Mouse (Mus musculus) adrenal gland, adult 2 months (tissue): ENCODE data around the gene Gm43518. TPM values are rescaled to one million over a fixed set of nuclear protein-coding genes. Genes with fewer than 3 reads are reported as not detected.

ENCODE experiments used
- DNase-seq: peaks from one replicate; pipeline ENCODE4 v3.0.0; 2021
- polyA plus RNA-seq: library from polyadenylated mRNA; depleted of rRNA; stranded (reverse); fragments of >200 nt; gene quantifications from 2 replicates; pipeline ENCODE4 v1.2.3, GENCODE M21; 2012; rRNA removed
- total RNA-seq, 2 experiments: library from RNA; stranded (reverse); gene quantifications; 2 replicates each; pipeline ENCODE4 v1.2.3; 2021

The Gm43518 gene
- total and polyA plus RNA-seq, 3 experiments: 1.9 to 2.0 TPM; not detected in 1

GRCm38 (mm10) chr5:123979221-123979979, 52.2 kb downstream of the Gm43518 start:
- DNase-seq: no peak

- no peak for DNase-seq
Measured at GRCm38 (mm10) chr5:123979980-123980369, 52.8 kb downstream of the Gm43518 start.

- no peak for DNase-seq
Measured at GRCm38 (mm10) chr5:123980521-123981249, 53.5 kb downstream of the Gm43518 start.

- no peak for DNase-seq
Measured at GRCm38 (mm10) chr5:123981250-123981554, 54.0 kb downstream of the Gm43518 start.

GRCm38 (mm10) chr5:123982838-123983237, 55.6 kb downstream of the Gm43518 start:
- no peak for DNase-seq

- DNase-seq: no peak
Measured at GRCm38 (mm10) chr5:123985434-123985833, 58.2 kb downstream of the Gm43518 start.

DNA sequence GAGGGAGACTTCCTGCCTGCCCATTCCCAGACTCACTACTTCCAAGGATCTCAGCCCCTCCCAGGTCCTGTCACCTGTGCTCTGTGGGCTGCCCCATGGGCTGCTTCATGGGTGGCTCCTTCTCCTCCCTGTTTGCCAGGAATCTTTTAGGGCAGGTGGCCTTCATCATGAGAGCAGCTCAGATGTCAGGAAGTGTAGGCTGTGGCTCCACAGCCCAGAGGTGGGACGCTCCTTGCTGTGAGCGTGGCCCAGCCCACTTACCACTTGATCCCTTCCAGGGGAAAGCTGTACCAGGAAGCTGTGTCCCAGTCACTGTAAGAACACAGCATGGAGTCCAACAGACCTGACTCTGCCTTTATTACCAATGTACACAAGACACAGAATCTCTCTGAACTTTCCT, 59.7 kb downstream of the Gm43518 start:
- DNase-seq: no peak

DNA sequence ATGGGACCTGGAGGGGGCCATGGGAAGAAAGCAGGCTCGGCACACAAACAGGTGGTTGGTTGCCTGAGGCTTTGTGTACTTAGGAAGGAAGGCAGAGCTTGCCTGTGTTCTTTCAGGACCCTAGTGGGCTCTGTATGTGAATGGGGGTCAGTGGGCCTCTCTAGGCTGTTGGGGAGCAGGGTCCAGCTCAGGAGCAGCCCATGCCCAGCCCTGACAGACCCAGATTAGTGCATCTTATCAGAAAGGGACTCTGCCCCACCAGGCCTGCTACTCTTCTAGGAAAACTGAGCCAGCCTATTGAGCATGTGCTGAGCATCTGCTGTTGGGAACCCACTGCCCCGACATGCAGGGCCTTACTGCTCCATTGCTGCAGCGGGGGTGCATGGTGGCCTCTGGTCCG, 60.3 kb downstream of the Gm43518 start:
- DNase-seq: no peak

Other genes starting within 250 kb of the Gm43518 start
- gene Clip1, start 242.8 kb upstream of the Gm43518 start, total RNA-seq: 10 to 100 TPM; 82.3 TPM
- gene Clip1, start 242.8 kb upstream of the Gm43518 start, polyA plus RNA-seq: 19.4 and 32.0 TPM in 2 replicates
- 10 to 100 TPM; 40.6 to 43.1 TPM for gene Zcchc8, start 206.3 kb upstream of the Gm43518 start, total RNA-seq
- 21.3 and 21.7 TPM in 2 replicates for gene Zcchc8, start 206.3 kb upstream of the Gm43518 start, polyA plus RNA-seq
- 10 to 100 TPM; 60.9 to 83.0 TPM for gene Rsrc2, start 178.0 kb upstream of the Gm43518 start, total RNA-seq
- 5.0 and 5.2 TPM in 2 replicates for gene Rsrc2, start 178.0 kb upstream of the Gm43518 start, polyA plus RNA-seq
- under 1 TPM; 0.38 to 0.61 TPM for gene Kntc1, start 177.7 kb upstream of the Gm43518 start, total RNA-seq
- 0.30 and 0.90 TPM in 2 replicates for gene Kntc1, start 177.7 kb upstream of the Gm43518 start, polyA plus RNA-seq
- gene Hcar2, start 61.9 kb upstream of the Gm43518 start, total RNA-seq: 1 to 10 TPM; 2.1 to 7.9 TPM
- 2.8 and 8.9 TPM in 2 replicates for gene Hcar2, start 61.9 kb upstream of the Gm43518 start, polyA plus RNA-seq
- gene Hcar1, start 47.4 kb upstream of the Gm43518 start, total RNA-seq: 10 to 100 TPM in 1 of 2 experiments, 1 to 10 TPM in 1; 6.1 to 26.6 TPM
- gene Hcar1, start 47.4 kb upstream of the Gm43518 start, polyA plus RNA-seq: 13.9 and 25.3 TPM in 2 replicates
- 10 to 100 TPM; 80.5 to 93.0 TPM for gene Denr, start 20.2 kb upstream of the Gm43518 start, total RNA-seq
- 7.8 and 10.7 TPM in 2 replicates for gene Denr, start 20.2 kb upstream of the Gm43518 start, polyA plus RNA-seq
- 1 to 10 TPM; 2.4 to 5.7 TPM for gene Ccdc62, start 3.3 kb downstream of the Gm43518 start, total RNA-seq
- 2.4 and 3.2 TPM in 2 replicates for gene Ccdc62, start 3.3 kb downstream of the Gm43518 start, polyA plus RNA-seq
- gene Hip1r, start 46.2 kb downstream of the Gm43518 start, total RNA-seq: 10 to 100 TPM; 16.4 to 19.3 TPM
- gene Hip1r, start 46.2 kb downstream of the Gm43518 start, polyA plus RNA-seq: 6.5 and 10.4 TPM in 2 replicates
- gene Vps37b, start 104.9 kb downstream of the Gm43518 start, total RNA-seq: 100 to 1,000 TPM in 1 of 2 experiments, 10 to 100 TPM in 1; 65.8 to 146 TPM
- 198 and 208 TPM in 2 replicates for gene Vps37b, start 104.9 kb downstream of the Gm43518 start, polyA plus RNA-seq
- gene Abcb9, start 168.4 kb downstream of the Gm43518 start, total RNA-seq: 10 to 100 TPM in 1 of 2 experiments, 1 to 10 TPM in 1; 9.9 to 16.0 TPM
- 14.8 and 15.4 TPM in 2 replicates for gene Abcb9, start 168.4 kb downstream of the Gm43518 start, polyA plus RNA-seq
- 10 to 100 TPM; 28.9 to 49.2 TPM for gene Ogfod2, start 184.9 kb downstream of the Gm43518 start, total RNA-seq
- 177 and 230 TPM in 2 replicates for gene Ogfod2, start 184.9 kb downstream of the Gm43518 start, polyA plus RNA-seq
- 10 to 100 TPM; 40.0 to 56.3 TPM for gene Arl6ip4, start 188.7 kb downstream of the Gm43518 start, total RNA-seq
- gene Arl6ip4, start 188.7 kb downstream of the Gm43518 start, polyA plus RNA-seq: 18.8 and 28.8 TPM in 2 replicates